Mouse (Mus musculus) left cerebral cortex, postnatal 14 days (tissue): ENCODE measurements around the gene Hoxa9. TPM values are rescaled to one million over a fixed set of nuclear protein-coding genes. Genes with fewer than 3 reads are reported as not detected.

Source experiments
- DNase-seq, 2 experiments: peaks; one replicate each; pipeline ENCODE4 v3.0.0; 2021 to 2022; ENCODE audit warnings: low spot score in 2 of 2, mixed read lengths in 1 of 2
- intact Hi-C: fragments of 180-260 bp; cut with DNase I; formaldehyde crosslinking; loops from one replicate; pipeline ENCODE4 v1.15.1; 2025
- total RNA-seq, 2 experiments: library from RNA; stranded (reverse); gene quantifications; 2 replicates each; pipeline ENCODE4 v1.2.3; 2021

The Hoxa9 gene
- total RNA-seq, 2 experiments from 2014 or later, result not detected

GRCm38 (mm10) chr6:52209685-52210046 is 21.2 kb downstream of the Hoxa9 start:
- DNase-seq, result no peak
- intact Hi-C loops, result loop anchor here (5.0 kb wide), 1 partner anchor 1032 kb away; no protein-coding TSS in a partner anchor

DNA sequence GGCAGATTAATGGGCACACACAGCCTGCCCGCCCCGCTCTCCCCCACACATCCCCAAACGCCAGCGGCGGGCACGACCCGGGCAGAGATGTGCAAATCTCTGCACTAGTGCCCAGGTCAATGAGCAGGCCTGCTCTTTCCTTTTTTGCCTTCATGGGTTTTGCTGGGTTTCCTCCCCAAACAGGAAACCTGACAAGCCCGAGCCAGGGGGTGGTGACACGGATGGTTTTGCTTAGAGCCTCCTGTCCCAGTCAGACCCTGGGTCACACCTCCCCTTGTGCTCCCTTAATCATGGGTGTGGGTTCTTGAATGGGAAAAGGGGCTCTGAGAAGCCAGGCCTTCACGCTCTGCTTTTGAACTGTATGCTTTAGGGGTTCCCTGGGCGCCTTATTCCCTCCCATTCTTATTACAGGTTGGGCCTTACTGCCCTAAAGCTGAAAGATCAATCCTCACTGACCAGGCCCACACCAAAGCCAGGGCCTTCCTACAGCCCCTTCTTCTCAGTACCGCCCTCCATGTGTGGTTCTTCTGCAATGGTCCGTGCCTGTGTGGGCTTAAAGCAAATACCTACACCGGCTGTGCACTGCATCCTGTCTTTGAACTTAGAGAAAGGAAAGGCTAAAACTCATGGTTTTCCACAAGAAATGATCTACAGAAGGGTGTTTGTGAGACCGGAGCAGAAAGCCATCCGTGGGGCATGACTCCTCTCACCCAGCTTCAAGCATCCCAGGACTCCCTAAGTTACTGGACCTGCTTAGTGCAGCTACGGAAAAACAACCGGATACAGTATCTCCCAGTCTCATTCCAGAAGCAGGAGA is 21.8 kb downstream of the Hoxa9 start:
- DNase-seq, result no peak
- intact Hi-C loops, result no loop called here

DNA sequence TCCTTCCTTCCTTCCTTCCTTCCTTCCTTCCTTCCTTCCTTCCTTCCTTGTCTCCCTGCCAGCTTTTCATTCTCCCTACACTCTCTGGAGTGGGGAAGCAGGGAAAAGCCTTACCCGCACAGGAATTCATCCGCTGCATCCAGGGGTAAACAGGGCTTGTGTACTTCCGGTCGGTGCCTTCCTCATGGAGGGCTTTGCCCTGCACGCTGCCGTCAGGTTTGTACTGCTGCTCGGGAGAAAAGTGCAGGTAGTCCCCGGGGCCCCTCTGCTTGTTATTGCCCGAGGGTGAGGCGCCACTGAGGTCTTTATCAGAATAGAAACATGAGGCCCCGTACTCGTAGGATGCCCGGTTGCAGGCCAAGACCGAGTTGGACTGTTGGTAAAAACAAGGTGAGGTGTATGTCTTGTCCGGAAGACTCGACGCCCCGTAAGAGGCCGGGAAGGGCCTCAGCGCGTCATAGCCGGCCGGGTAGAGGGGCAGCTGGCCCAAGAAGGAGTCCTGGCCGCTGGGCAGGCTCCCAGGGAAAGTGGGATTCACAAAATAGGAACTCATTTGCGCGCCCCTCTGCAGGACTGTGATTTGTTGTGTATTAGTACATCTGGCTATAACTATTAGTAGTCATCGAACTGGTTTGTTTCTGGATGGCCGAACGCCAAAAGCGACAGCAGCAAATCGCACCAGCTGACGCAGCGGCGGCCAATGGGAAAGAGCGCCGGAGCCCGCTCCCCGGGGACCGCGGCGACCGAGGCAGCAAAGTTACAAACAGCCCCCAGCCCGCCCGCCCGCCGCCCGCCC is 22.6 kb downstream of the Hoxa9 start, which contains the start of gene Hoxa6:
Gene Hoxa6, minus strand, starts transcription at position 651 of the 796 bp plus-strand sequence.
- intact Hi-C loops, result no loop called here
- no peak for DNase-seq

DNA sequence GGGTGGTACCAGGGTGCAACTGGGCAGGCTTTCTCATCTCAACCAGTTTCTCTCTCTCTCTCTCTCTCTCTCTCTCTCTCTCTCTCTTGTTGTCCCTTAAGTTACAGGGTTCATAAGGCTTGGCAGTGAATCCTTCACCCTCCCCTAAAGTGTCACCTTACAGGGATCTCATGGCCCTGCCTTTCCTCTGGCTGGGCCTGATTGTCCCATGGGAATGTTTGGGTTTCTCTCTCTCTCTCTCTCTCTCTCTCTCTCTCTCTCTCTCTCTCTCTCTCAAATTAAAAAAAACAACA is 23.3 kb downstream of the Hoxa9 start:
- intact Hi-C loops, result no loop called here
- DNase-seq, result no peak

GRCm38 (mm10) chr6:52206882-52207683 is 23.8 kb downstream of the Hoxa9 start:
- intact Hi-C loops, result no loop called here
- no peak for DNase-seq

GRCm38 (mm10) chr6:52205638-52206621 is 25.0 kb downstream of the Hoxa9 start:
- DNase-seq, result no peak
- intact Hi-C loops, result no loop called here

DNA sequence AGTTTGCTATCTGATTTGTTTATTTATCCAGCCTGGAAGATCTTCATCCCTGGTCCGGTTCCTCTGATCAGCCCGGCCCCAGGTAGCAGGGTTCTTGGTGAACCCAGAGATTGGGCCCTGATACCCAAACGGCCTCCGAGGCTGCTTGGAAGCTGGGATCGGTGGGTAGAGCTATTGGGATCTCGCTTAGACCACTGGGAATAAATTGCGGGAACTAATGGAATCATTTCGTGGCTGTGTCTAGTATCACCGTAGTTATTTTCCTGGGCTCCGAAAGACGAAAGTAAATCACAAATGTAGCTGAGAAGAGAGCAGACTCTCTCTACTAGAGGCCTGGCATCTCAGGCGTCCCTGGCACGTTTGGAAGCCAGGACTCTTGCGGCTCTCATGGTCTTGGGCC is 25.7 kb downstream of the Hoxa9 start:
- DNase-seq, result no peak
- intact Hi-C loops, result no loop called here

- no peak for DNase-seq
- intact Hi-C loops, result loop anchor here (5.0 kb wide), 1 partner anchor 332 kb away; no protein-coding TSS in a partner anchor
Measured at GRCm38 (mm10) chr6:52204050-52204752, 26.7 kb downstream of the Hoxa9 start, which contains the start of gene Hoxa5. Gene Hoxa5 (minus strand): TSS chr6:52204587.

DNA sequence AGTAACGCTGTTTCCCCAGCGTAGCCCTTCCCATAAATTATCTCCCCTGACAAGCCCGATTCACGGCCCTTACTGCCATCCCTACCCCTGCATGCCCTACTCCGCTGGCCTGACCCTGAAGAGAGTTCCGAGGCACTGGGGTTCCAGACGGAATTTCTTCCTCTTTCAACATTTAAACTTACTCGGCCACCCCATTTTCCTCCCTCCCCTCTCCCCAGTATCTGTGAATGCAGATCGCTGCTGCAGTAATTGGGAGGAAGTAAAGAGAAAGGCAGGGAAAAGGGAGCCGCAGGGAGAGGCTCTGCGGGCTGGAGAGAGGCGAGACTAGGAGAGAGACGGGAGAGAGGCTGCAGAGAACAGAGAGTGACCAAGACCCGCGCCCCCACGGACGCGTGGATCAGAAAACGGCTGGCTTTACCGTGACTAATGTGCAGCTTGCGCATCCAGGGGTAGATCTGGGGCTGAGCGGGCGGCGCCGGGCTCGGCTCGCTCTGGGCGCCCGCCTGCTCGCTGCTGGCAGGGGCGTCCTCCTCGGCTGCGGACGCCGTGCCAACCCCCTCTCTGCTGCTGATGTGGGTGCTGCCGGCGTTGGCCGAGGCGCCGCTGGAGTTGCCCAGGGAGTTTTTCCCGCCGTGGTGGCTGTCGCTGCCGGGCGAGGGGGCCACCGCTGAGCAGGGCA is 27.4 kb downstream of the Hoxa9 start:
- no peak for DNase-seq
- intact Hi-C loops, result loop anchor here (5.0 kb wide), 1 partner anchor 331 kb away; no protein-coding TSS in a partner anchor

- DNase-seq, result no peak
- intact Hi-C loops, result loop anchor here (5.0 kb wide), 1 partner anchor 331 kb away; no protein-coding TSS in a partner anchor
Measured at GRCm38 (mm10) chr6:52203121-52203370, 27.8 kb downstream of the Hoxa9 start.

DNA sequence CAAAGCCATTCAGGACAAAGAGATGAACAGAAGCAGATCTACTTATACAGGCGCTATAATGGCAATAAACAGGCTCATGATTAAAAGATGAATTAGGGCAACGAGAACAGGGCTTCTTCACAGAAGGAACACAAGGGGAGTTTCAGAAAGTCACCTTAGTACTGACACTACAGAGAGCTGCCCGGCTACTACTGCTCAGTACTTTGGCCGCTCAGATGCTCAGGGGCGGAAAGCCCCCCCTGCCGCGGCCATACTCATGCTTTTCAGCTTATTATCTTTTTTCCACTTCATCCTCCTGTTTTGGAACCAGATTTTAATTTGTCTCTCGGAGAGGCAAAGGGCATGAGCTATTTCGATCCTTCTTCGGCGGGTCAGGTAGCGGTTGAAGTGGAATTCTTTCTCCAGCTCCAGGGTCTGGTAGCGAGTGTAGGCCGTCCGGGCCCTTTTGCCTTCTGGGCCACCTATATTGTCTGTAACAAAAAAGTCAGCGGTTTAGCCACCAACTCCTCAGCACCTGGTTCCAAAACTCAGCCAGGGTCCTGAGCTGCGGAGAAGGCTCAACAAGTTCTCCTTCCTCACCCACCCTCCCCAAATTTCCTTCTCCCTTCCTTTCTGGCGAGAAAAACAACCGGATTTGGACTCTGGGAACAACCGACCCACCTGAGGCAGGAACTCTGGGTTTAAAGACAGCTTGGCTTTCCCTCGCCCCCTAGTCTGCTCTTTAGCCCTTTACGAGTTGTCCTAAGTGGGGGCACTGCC is 28.3 kb downstream of the Hoxa9 start:
- intact Hi-C loops, result loop anchor here (5.0 kb wide), 1 partner anchor 330 kb away; no protein-coding TSS in a partner anchor
- no peak for DNase-seq

GRCm38 (mm10) chr6:52201269-52201668 is 29.6 kb downstream of the Hoxa9 start:
- no peak for DNase-seq
- intact Hi-C loops, result loop anchor here (5.0 kb wide), 1 partner anchor 329 kb away; no protein-coding TSS in a partner anchor

DNA sequence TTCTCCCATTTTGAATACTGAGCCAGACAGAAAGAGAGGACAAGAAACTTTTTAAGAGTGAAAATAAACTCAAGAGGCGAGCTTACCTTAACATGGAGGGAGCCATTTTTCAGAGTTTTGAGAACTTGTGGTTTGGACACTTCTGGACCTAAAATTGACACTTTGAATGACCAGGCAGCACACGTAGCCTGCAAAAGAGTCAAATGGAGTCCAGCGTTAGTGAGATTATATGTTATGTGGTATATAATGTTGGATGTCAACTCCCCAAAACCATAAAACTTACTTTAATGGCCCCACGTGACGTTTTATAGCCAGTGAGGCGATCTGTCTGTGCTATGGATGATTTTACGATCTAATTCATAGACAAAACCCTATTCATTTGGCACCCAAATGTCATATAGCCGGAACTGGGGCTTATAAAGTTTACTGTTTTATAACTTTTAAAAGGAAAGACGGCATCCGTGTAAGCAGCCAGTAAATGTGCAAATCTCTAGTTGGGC is 30.1 kb downstream of the Hoxa9 start:
- DNase-seq, result no peak
- intact Hi-C loops, result loop anchor here (5.0 kb wide), 1 partner anchor 328 kb away; no protein-coding TSS in a partner anchor

- intact Hi-C loops, result loop anchor here (5.0 kb wide), 1 partner anchor 328 kb away; no protein-coding TSS in a partner anchor
- DNase-seq, result no peak
Measured at GRCm38 (mm10) chr6:52200073-52200750, 30.7 kb downstream of the Hoxa9 start.

GRCm38 (mm10) chr6:52197271-52197670 is 33.6 kb downstream of the Hoxa9 start:
- no peak for DNase-seq
- intact Hi-C loops, result loop anchor here (2.0 kb wide), 1 partner anchor 194 kb away; no protein-coding TSS in a partner anchor

- no peak for DNase-seq
- intact Hi-C loops, result loop anchor here (2.0 kb wide), 1 partner anchor 194 kb away; no protein-coding TSS in a partner anchor
Measured at GRCm38 (mm10) chr6:52196811-52197210, 34.1 kb downstream of the Hoxa9 start.
